Mouse (Mus musculus): ENCODE measurements around the gene Map2k7. TPM values are rescaled to one million over a fixed set of nuclear protein-coding genes. Genes with fewer than 3 reads are reported as not detected.

The Map2k7 gene
- polyA plus RNA-seq, 1 experiment: 60.4 TPM

GRCm38 (mm10) chr8:4256911-4257310 lies 18.4 kb downstream of the Map2k7 start:
- H3K27ac ChIP-seq (ENCODE audit: insufficient read depth, low read length): 0 out of 2 replicates have a peak overlapping the region, but pooled peaks have one; percentile 31
- TF ChIP-seq CTCF (IDR thresholded peaks at IDR 0.05; ENCODE audit: extremely low read depth, insufficient read depth, low read length) (no peak), POLR2A (IDR thresholded peaks at IDR 0.05; ENCODE audit: extremely low read depth, insufficient read depth, low read length) (peak; percentile 84; the same call in 1 of the 2 replicates)
- 0 out of 2 replicates have a peak overlapping the region, but pooled peaks have one; percentile 89 for H3K4me3 ChIP-seq (ENCODE audit: insufficient read depth, low read length)
- peaks cover 7% of the 10 kb centered on the region for H3K4me1 ChIP-seq (ENCODE audit: control insufficient read depth, insufficient read depth, low read length)

GRCm38 (mm10) chr8:4257350-4257749 lies 18.8 kb downstream of the Map2k7 start:
- H3K4me1 ChIP-seq (ENCODE audit: control insufficient read depth, insufficient read depth, low read length): peaks cover 7% of the 10 kb centered on the region
- peak overlapping the region; percentile 89 for H3K27ac ChIP-seq (ENCODE audit: insufficient read depth, low read length)
- TF ChIP-seq POLR2A (IDR thresholded peaks at IDR 0.05; ENCODE audit: extremely low read depth, insufficient read depth, low read length) (no peak), CTCF (IDR thresholded peaks at IDR 0.05; ENCODE audit: extremely low read depth, insufficient read depth, low read length) (no peak)
- H3K4me3 ChIP-seq (ENCODE audit: insufficient read depth, low read length): peak overlapping the region; percentile 89

- peak overlapping the region; percentile 89 for H3K27ac ChIP-seq (ENCODE audit: insufficient read depth, low read length)
- H3K4me3 ChIP-seq (ENCODE audit: insufficient read depth, low read length): peak overlapping the region; percentile 89
- peaks cover 8% of the 10 kb centered on the region for H3K4me1 ChIP-seq (ENCODE audit: control insufficient read depth, insufficient read depth, low read length)
- no peak; the same call in 1 of the 2 replicates for TF ChIP-seq POLR2A (IDR thresholded peaks at IDR 0.05; ENCODE audit: extremely low read depth, insufficient read depth, low read length)
- peak; percentile 67 for TF ChIP-seq CTCF (IDR thresholded peaks at IDR 0.05; ENCODE audit: extremely low read depth, insufficient read depth, low read length)
These were observed 19.7 kb downstream of the Map2k7 start for GRCm38 (mm10) chr8:4258233-4258632.

- TF ChIP-seq CTCF (IDR thresholded peaks at IDR 0.05; ENCODE audit: extremely low read depth, insufficient read depth, low read length): no peak
- TF ChIP-seq POLR2A (IDR thresholded peaks at IDR 0.05; ENCODE audit: extremely low read depth, insufficient read depth, low read length): no peak
These were observed 20.1 kb downstream of the Map2k7 start for GRCm38 (mm10) chr8:4258678-4259077.

GRCm38 (mm10) chr8:4259125-4259804 lies 20.7 kb downstream of the Map2k7 start, which contains the start of gene Ctxn1:
TSS of gene Ctxn1 (minus strand) at chr8:4259274.
- peak within 1 kb of the TSS; percentile 89 for H3K4me3 ChIP-seq (ENCODE audit: insufficient read depth, low read length)
- TF ChIP-seq CTCF (IDR thresholded peaks at IDR 0.05; ENCODE audit: extremely low read depth, insufficient read depth, low read length): no peak
- TF ChIP-seq POLR2A (IDR thresholded peaks at IDR 0.05; ENCODE audit: extremely low read depth, insufficient read depth, low read length): peak; percentile 58; the same call in 1 of the 2 replicates
- peak within 1 kb of the TSS; percentile 93 for H3K27ac ChIP-seq (ENCODE audit: insufficient read depth, low read length)

More at GRCm38 (mm10) chr8:4258678-4259077, 20.1 kb downstream of the Map2k7 start:
- Histone ChIP-seq H3K4me1 (ENCODE audit: control insufficient read depth, insufficient read depth, low read length) (peaks cover 10% of the 10 kb centered on the region), H3K4me3 (ENCODE audit: insufficient read depth, low read length) (peak overlapping the region; percentile 89), H3K27ac (ENCODE audit: insufficient read depth, low read length) (peak overlapping the region; percentile 89)

GRCm38 (mm10) chr8:4259805-4260170 lies 21.2 kb downstream of the Map2k7 start:
- Histone ChIP-seq H3K27ac (ENCODE audit: insufficient read depth, low read length) (no peak overlapping the region), H3K4me3 (ENCODE audit: insufficient read depth, low read length) (no peak overlapping the region), H3K4me1 (ENCODE audit: control insufficient read depth, insufficient read depth, low read length) (peaks cover 12% of the 10 kb centered on the region)
- TF ChIP-seq CTCF (IDR thresholded peaks at IDR 0.05; ENCODE audit: extremely low read depth, insufficient read depth, low read length) (no peak), POLR2A (IDR thresholded peaks at IDR 0.05; ENCODE audit: extremely low read depth, insufficient read depth, low read length) (no peak)

More at GRCm38 (mm10) chr8:4259125-4259804, 20.7 kb downstream of the Map2k7 start, which contains the start of gene Ctxn1:
- H3K4me1 ChIP-seq (ENCODE audit: control insufficient read depth, insufficient read depth, low read length): peaks cover 10% of the 10 kb centered on the region

GRCm38 (mm10) chr8:4263105-4263791 lies 24.7 kb downstream of the Map2k7 start:
- Histone ChIP-seq H3K27ac (ENCODE audit: insufficient read depth, low read length) (peak overlapping the region; percentile 41; the same call in 1 of the 2 replicates), H3K4me1 (ENCODE audit: control insufficient read depth, insufficient read depth, low read length) (peaks cover 12% of the 10 kb centered on the region), H3K4me3 (ENCODE audit: insufficient read depth, low read length) (no peak overlapping the region)
- no peak for TF ChIP-seq POLR2A (IDR thresholded peaks at IDR 0.05; ENCODE audit: extremely low read depth, insufficient read depth, low read length)
- TF ChIP-seq CTCF (IDR thresholded peaks at IDR 0.05; ENCODE audit: extremely low read depth, insufficient read depth, low read length): no peak

GRCm38 (mm10) chr8:4265160-4265914 lies 26.8 kb downstream of the Map2k7 start:
- Histone ChIP-seq H3K4me3 (ENCODE audit: insufficient read depth, low read length) (no peak overlapping the region), H3K27ac (ENCODE audit: insufficient read depth, low read length) (peak overlapping the region; percentile 39), H3K4me1 (ENCODE audit: control insufficient read depth, insufficient read depth, low read length) (peaks cover 9% of the 10 kb centered on the region)
- TF ChIP-seq POLR2A (IDR thresholded peaks at IDR 0.05; ENCODE audit: extremely low read depth, insufficient read depth, low read length) (0 out of 2 replicates have a peak, but pooled peaks have one; percentile 10), CTCF (IDR thresholded peaks at IDR 0.05; ENCODE audit: extremely low read depth, insufficient read depth, low read length) (no peak)

GRCm38 (mm10) chr8:4267627-4268026 lies 29.1 kb downstream of the Map2k7 start:
- H3K4me1 ChIP-seq (ENCODE audit: control insufficient read depth, insufficient read depth, low read length): peaks cover 6% of the 10 kb centered on the region
- TF ChIP-seq CTCF (IDR thresholded peaks at IDR 0.05; ENCODE audit: extremely low read depth, insufficient read depth, low read length) (no peak), POLR2A (IDR thresholded peaks at IDR 0.05; ENCODE audit: extremely low read depth, insufficient read depth, low read length) (no peak)

More at GRCm38 (mm10) chr8:4267627-4268026, 29.1 kb downstream of the Map2k7 start:
- Histone ChIP-seq H3K4me3 (ENCODE audit: insufficient read depth, low read length) (no peak overlapping the region), H3K27ac (ENCODE audit: insufficient read depth, low read length) (no peak overlapping the region)

Data from cortical plate, adult 2 months (tissue).